Mouse (Mus musculus) embryonic facial prominence, embryonic 10.5 days (tissue): ENCODE results near the gene Coq4. TPM values are rescaled to one million over a fixed set of nuclear protein-coding genes. Genes with fewer than 3 reads are reported as not detected.

Source experiments
- DNase-seq: peaks from one replicate; pipeline ENCODE4 v3.0.0-alpha.2; 2017; ENCODE audit warnings: low spot score
- H3K27ac ChIP-seq: fragments of 300-500 bp; sonication (generic); replicated peaks from 2 replicates; pipeline ENCODE4 v1.5.1; 2016; ENCODE audit warnings: mild to moderate bottlenecking
- H3K27me3 ChIP-seq: fragments of 300-500 bp; sonication (generic); replicated peaks from 2 replicates; pipeline ENCODE4 v1.6.1; 2016; ENCODE audit warnings: low read depth, mild to moderate bottlenecking; ENCODE audit not compliant: poor library complexity, severe bottlenecking
- H3K36me3 ChIP-seq: fragments of 300-500 bp; sonication (generic); replicated peaks from 2 replicates; pipeline ENCODE4 v1.6.1; 2016; ENCODE audit warnings: mild to moderate bottlenecking, moderate library complexity
- H3K4me1 ChIP-seq: fragments of 300-500 bp; sonication (generic); 2 replicates; pipeline ENCODE4 v1.6.1; 2016
- H3K4me3 ChIP-seq: fragments of 300-500 bp; sonication (generic); 2 replicates; pipeline ENCODE4 v1.5.1; 2016; ENCODE audit warnings: mild to moderate bottlenecking, moderate library complexity
- H3K9me3 ChIP-seq: fragments of 300-500 bp; sonication (generic); 2 replicates; pipeline ENCODE4 v1.6.1; 2016; ENCODE audit warnings: mild to moderate bottlenecking
- WGBS: fragments of 180-500 bp; shearing (Covaris S2); methylation state at CpG from one replicate; pipeline ENCODE4 v1.1.7; 2016; 5-methylcytosine and 5-hydroxymethylcytosine counted together
- microRNA-seq: library from miRNA; unstranded; fragments of <30 nt; microRNA quantifications from one replicate; pipeline ENCODE4, GENCODE M21; 2017
- polyA plus RNA-seq: library from polyadenylated mRNA; unstranded; fragments of >200 nt; fragmentation: Nextera tagmentation; extraction: Ambion mirVana; gene quantifications from 2 replicates; pipeline ENCODE4 v1.2.1, GENCODE M21; 2016

The Coq4 gene
- polyA plus RNA-seq, 1 experiment from 2014 or later: 45.0 TPM

DNA sequence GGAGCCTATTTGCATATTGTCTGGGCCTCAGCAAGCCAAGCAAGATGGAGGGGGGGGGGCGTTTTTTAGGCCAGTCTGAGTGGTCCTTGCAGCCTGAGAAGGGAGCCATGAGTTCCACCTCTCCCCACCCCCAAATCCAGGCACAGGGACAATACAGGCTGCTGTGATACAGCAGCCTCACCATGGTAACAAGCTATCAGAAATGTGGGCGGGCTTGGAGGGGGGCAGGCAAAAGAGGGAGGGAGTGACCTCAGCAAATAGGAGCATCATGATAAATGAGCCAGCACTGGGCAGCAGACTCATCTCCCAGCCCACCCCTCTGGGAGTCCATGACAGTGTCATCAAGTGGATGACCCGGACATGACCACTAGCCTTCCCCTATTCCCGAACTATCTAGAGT is 52.2 kb downstream of the Coq4 start:
- no peaks in the 10 kb centered on the region for H3K9me3 ChIP-seq
- H3K27ac ChIP-seq: peak overlapping the region; percentile 63; the same call in 1 of the 2 replicates
- no peak for DNase-seq
- H3K4me3 ChIP-seq: no peak overlapping the region
- 51% methylated on average over 4 of the region's 4 CpGs for WGBS
- H3K27me3 ChIP-seq: peaks cover 35% of the 10 kb centered on the region
- H3K4me1 ChIP-seq: peaks cover 31% of the 10 kb centered on the region
- H3K36me3 ChIP-seq: peaks cover 92% of the 10 kb centered on the region

DNA sequence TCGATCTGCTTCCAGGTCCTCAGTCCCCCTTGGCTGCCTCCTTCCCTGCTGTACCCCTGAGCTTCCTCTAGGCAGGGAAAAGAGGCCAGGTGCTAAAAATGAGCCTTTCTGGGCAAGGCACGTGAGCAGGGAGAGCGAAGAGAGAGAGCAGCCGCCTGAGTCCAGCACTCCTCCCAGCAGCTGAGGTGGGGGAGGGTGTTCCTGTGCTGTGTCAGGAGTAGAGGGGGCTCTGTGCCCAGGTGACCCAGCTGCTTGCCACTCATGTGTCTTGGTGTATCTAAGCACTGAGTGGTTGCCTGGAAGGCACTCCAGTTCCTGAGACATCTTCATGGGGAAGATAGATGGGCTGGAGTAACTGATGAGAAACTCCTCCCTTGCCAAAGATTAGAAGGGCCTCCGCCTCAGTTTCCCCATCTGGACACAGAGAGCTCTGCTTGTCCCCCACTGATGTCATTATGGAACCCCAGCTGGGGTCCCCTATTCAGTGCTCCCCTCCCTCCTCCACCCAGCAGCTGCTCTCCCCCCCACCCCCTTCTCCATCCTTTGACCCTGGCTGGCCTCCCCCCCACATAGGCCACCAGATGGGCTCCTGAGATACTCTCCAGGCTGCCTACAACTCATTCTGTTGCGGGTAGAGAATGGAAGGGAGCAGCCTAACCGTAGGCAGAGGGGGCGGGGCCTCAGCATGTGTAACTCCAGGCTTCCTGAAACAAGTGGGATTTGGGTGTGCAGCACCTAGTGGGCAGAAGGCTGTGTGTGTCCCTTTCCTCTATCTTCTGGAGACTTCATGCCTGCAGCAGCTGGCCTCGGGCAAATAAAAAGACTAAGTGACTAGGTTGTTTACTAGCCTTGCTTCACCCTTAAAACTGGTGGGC is 56.2 kb downstream of the Coq4 start:
- no peak for DNase-seq

DNA sequence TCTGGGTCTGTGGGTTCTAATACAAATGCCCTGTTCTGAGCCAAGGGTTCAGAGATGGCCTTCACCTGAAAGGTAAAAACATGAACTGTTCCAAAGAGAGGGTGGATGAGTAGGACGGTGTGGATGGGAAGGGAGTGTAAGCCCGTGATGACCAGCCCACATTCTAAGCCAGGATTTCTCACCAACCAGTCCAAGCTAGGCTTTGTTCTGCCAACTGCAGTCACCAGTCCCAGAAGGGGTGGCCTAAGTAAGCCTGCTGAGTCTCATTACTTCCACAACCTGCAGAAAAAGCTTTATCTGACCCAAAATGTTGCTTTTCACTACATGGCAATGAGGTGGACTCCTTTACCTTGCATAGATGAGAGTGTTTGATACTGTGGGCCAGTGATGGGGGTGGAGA is 56.8 kb downstream of the Coq4 start:
- WGBS: 67% methylated on average over 2 of the region's 2 CpGs

More for the DNA sequence above, 56.2 kb downstream of the Coq4 start:
- Histone ChIP-seq H3K27ac (peak overlapping the region; percentile 83), H3K36me3 (peaks cover 70% of the 10 kb centered on the region), H3K9me3 (no peaks in the 10 kb centered on the region), H3K4me1 (peaks cover 46% of the 10 kb centered on the region), H3K4me3 (peak overlapping the region; percentile 61), H3K27me3 (peaks cover 71% of the 10 kb centered on the region)
- WGBS: 59% methylated on average over 9 of the region's 9 CpGs

DNA sequence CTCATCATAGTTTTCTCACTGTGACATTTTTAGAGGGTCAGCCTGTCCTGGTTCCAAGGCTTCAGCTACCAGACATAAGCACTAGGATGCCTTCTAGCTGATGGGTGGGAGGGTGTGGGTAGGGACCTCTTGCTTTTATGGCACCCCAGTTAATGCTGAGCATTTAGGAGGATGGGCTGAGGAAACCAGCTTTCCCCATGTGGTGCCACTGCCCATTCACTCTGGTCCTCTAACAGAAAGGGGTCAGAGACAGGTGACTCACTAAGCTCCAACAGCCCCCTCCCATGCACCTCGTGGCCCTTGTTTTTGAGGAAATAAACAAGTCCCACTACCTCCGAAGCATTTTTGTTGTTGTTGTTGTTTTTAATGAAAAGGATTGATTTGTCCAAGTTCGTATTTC is 57.4 kb downstream of the Coq4 start:
- WGBS: 15% methylated on average over 3 of the region's 3 CpGs
- DNase-seq: no peak
- Histone ChIP-seq H3K27ac (peak overlapping the region; percentile 83), H3K36me3 (peaks cover 58% of the 10 kb centered on the region), H3K9me3 (no peaks in the 10 kb centered on the region), H3K27me3 (peaks cover 81% of the 10 kb centered on the region), H3K4me1 (peaks cover 36% of the 10 kb centered on the region), H3K4me3 (peak overlapping the region; percentile 61)

More for the DNA sequence above, 56.8 kb downstream of the Coq4 start:
- no peaks in the 10 kb centered on the region for H3K9me3 ChIP-seq
- H3K4me3 ChIP-seq: peak overlapping the region; percentile 61
- H3K27me3 ChIP-seq: peaks cover 77% of the 10 kb centered on the region
- DNase-seq: no peak
- peak overlapping the region; percentile 83 for H3K27ac ChIP-seq
- peaks cover 41% of the 10 kb centered on the region for H3K4me1 ChIP-seq
- H3K36me3 ChIP-seq: peaks cover 64% of the 10 kb centered on the region

DNA sequence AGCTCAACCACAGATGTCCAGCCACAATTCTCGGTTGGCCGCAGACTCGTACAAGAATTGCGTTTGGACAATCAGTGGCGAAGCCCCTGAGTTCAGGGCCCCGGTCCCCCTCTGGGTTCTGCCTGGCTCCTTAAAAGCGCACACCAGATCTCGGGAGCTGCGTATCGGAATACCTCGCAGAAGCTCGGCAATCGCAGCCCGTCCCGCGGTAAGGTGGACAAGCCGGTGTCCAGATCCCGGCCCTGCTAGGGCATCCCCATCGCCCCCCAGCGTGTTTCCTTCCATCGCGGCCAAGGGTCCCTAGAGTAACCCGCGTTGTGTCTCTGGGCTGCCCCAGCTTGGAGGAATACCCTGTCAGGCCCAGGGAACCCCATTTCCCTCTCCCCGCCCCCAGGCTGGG is 58.3 kb downstream of the Coq4 start:
- H3K9me3 ChIP-seq: no peaks in the 10 kb centered on the region
- H3K4me3 ChIP-seq: peak overlapping the region; percentile 61
- H3K27ac ChIP-seq: peak overlapping the region; percentile 83
- 1% methylated on average over 25 of the region's 25 CpGs for WGBS
- H3K36me3 ChIP-seq: peaks cover 48% of the 10 kb centered on the region
- H3K4me1 ChIP-seq: peaks cover 32% of the 10 kb centered on the region
- peaks cover 85% of the 10 kb centered on the region for H3K27me3 ChIP-seq
- peak; percentile 52 for DNase-seq

DNA sequence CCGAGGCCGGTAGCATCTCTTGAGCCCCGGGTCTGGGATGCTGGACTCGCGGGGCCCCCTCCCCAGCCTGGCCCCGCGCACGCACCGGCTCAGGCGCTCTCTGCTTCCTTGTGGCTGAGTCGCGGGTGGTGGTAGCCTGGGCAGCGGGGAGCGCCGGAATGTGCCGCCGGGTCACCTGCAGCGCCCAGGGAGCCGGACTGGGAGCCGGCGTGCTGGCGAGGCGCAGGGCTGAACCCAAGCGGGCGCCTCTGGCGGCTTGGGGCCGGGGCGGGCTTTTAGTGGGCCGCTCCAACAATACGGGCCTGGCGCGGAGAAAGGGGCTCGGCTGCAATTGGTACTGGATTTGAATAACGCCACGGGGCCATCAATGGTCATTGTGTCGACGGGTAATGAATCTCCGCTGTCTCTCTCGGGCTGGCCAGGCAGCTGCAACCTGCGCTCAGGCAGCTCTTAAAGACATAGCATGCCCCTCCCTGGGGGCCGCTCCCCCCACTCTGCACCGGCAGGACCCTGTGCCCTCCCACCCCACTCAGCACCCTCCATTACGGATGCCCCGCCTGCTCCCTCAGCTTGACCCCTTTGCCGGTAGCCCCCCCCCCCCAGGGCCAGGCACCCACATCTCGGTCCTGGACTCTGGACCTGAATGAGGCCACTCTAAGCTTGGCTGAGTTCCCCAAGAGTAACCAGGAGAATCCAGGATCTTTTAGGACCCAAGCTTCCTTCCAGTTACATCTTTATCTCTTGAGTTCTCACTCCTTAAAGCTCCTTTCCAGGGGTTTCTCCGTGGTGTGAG is 59.0 kb downstream of the Coq4 start:
- Histone ChIP-seq H3K4me3 (peak overlapping the region; percentile 61), H3K4me1 (peaks cover 32% of the 10 kb centered on the region), H3K36me3 (peaks cover 42% of the 10 kb centered on the region), H3K9me3 (no peaks in the 10 kb centered on the region), H3K27ac (peak overlapping the region; percentile 83), H3K27me3 (peaks cover 91% of the 10 kb centered on the region)
- 3% methylated on average over 47 of the region's 47 CpGs for WGBS
- DNase-seq: peak; percentile 68

DNA sequence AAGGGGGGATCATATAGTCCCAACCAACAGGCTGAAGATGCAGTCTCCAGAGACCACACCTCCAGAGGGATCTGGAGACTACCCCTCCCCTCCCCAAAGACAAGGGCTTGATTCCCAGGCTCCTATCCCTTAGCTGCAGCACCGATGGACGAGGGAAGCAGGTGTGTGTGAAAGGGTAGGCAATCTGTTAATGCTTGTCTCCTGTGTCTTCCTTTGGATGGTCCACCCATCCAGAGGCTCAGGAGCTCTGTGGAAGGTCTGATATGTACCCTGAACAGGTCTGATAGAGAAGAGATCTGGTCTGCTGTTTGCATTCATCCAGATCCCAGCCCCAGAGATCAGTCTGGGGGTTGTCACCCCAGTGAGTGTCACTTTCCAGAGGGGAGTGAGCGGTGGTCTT is 59.6 kb downstream of the Coq4 start:
- no peak for DNase-seq
- WGBS: 39% methylated on average over 3 of the region's 3 CpGs
- Histone ChIP-seq H3K27ac (peak overlapping the region; percentile 83), H3K36me3 (peaks cover 36% of the 10 kb centered on the region), H3K4me3 (peak overlapping the region; percentile 61), H3K27me3 (peaks cover 94% of the 10 kb centered on the region), H3K9me3 (no peaks in the 10 kb centered on the region), H3K4me1 (peaks cover 32% of the 10 kb centered on the region)

Small RNA genes within 50 kb of the gene (microRNA-seq; reads per million reads assigned to microRNA genes)
- gene Mir219a-2: not detected
- gene Mir219b: not detected

Other genes starting within 250 kb of the Coq4 start
- gene Rapgef1, start 167.8 kb upstream of the Coq4 start, polyA plus RNA-seq: 16.5 and 17.3 TPM in 2 replicates
- gene Gm13420, start 35.8 kb upstream of the Coq4 start, polyA plus RNA-seq: not detected in 2 replicates
- not detected in 2 replicates for gene Gm13547, start 28.2 kb upstream of the Coq4 start, polyA plus RNA-seq
- gene Trub2, start 1.0 kb downstream of the Coq4 start, polyA plus RNA-seq: 60.7 and 65.1 TPM in 2 replicates
- 10.1 and 11.2 TPM in 2 replicates for gene Slc27a4, start 15.1 kb downstream of the Coq4 start, polyA plus RNA-seq
- 18.0 and 23.7 TPM in 2 replicates for gene Urm1, start 32.6 kb downstream of the Coq4 start, polyA plus RNA-seq
- gene Cercam, start 81.7 kb downstream of the Coq4 start, polyA plus RNA-seq: 12.3 and 19.2 TPM in 2 replicates
- gene Odf2, start 101.7 kb downstream of the Coq4 start, polyA plus RNA-seq: 102 and 111 TPM in 2 replicates
- gene Gle1, start 147.9 kb downstream of the Coq4 start, polyA plus RNA-seq: 78.1 and 79.6 TPM in 2 replicates
- 92.9 and 95.8 TPM in 2 replicates for gene Sptan1, start 178.1 kb downstream of the Coq4 start, polyA plus RNA-seq